Mouse (Mus musculus) ovary, postnatal 36 days (tissue): ENCODE data around the gene Nsrp1.

Experiments
- DNase-seq: peaks from one replicate; pipeline ENCODE4 v3.0.0; 2022; ENCODE audit warnings: low spot score, mixed read lengths

Gene Nsrp1

DNA sequence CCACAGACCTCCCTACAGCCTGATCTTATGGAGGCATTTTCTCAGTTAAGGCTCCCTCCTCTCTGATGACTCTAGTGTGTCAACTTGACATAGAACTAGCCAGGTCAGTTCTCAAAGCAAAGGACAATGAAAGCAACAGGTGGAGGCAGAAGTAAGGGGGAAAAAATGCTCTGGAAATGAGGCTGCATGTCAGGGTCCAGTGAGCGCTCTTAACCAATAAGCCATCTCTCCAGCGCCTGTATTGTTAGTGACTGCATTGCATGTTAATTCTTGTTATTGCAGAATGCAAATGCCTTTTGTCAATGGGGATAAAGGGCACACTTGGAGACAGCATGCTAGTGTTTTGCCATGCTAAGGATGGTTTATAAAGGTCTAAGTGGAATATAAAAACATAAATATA, 35.4 kb downstream of the Nsrp1 start:
- DNase-seq: no peak

DNA sequence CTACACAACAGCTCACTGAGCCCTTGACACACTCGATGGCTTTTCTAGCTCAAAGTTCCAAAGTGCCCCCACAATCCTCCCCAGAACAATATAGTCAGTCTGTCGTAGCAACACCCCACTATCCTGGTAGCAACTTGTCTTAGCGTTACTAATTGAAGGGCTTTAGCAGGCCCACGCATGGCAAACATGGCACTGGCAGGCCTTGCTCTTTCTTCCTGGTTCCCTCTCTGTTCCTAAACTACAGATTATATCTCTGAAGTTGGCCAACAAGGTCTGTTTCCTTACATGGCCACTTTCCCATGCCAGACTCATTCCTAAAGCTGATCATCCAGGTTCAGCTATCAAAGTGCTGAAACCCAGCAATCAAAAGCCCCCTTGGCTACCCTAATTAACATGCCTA, 36.3 kb downstream of the Nsrp1 start:
- no peak for DNase-seq

- DNase-seq: no peak
Observed at GRCm38 (mm10) chr11:77031151-77031934, 46.9 kb downstream of the Nsrp1 start.

DNA sequence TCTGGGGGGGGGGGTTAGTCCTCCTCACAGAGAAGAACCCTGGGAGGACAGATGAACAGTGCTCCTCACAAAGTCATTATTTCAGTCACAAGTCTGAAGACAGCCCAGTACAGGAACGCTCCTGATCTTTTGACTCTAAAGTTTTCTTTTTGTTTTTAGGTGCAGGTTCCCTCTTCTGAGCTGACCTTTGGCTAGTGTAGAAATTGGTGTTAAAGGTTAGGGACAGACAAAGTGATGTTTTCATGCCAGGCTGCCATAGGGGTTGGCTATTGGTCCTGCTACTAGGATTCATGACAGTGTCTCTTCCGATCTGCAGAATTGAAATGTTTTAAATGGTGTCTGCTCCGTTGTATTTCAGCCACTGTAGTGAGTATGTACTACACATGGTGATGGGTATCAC, 50.1 kb downstream of the Nsrp1 start:
- DNase-seq: no peak

DNA sequence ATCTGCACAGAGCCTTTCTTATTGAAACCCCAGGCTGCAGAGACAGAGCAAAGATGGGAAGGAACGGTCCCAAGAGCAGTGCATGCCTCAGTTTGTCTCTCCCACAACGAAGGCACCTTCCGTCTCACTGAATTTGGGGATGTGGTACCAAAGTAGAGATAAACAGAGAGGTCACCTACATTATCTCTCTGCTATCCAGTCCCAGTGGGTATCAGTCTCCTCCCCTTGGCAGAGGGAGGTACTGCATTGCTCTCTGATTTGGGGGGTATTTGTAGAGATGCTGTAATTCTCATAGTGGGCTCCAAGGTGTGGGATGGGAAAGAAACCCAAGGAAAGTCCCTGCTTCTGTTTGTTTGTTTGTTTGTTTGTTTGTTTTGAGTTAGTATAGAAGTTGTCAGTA, 51.7 kb downstream of the Nsrp1 start:
- no peak for DNase-seq

GRCm38 (mm10) chr11:77021749-77022396, 56.4 kb downstream of the Nsrp1 start:
- DNase-seq: no peak

DNA sequence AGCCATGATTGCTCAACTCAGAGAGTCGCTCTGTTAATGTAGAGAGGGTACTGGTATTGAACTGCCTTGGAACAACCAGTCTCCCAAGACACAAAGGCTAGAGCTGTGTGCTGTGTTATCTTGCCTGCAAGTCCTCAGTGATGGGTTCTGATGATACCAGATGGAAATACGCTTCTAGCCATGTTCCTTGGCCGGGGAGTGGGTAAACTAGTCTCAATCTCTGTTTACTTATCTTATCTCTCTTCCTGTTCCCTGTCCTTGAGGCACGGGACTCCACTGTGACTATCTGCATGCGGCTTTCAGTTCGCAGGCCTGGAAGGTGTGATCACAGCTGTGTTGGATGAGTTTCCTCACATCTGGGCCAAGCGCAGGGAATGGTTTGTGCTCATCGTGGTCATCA, 58.7 kb downstream of the Nsrp1 start:
- no peak for DNase-seq

GRCm38 (mm10) chr11:77018046-77018445, 60.2 kb downstream of the Nsrp1 start:
- DNase-seq: no peak

GRCm38 (mm10) chr11:77010762-77011475, 67.3 kb downstream of the Nsrp1 start:
- DNase-seq: no peak

DNA sequence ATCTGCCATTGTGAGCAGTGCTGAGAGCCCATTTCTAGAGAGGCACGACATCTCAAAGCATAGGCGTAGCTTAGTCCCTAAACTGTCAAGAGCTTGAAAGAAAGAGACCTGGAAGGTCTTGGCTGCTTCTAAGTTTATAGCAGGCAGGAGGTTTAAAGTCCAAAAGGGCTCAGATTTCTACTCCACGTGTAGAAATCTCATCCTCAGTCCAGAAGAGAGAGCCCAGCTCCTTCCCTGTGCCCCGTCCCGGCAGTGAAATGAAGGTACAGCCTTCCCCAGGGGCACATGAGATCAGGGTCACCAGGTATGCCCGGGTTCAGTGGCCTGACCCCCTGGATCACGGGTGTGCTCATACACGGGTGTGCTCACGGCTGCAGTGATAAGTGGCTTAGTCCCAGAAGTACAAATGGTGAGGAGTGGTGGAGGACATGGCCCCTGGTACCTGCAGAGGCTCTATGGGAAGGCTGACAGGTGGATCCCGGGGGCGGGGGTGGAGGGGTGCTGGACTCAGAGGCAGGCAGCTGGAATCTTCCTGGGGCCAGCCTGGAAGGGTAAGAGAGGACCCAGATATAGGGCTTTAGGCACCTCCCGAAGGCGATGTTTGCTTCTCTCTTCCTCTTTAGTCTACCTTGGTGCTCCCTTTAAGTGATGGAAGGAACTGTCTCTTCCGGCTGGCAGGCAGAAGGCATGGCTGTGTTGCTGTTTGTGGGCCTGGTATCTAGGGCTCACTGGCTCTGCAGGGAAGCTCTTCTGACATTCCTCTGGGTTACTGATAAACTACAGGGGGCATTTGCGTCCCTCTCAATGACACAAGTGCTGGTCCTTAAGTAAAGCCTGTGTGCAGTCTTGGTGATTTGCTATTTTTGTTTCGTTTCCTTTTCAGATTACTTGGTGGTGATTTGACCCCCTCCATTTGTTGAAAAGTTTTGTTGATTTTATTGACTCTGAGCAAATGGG, 68.9 kb downstream of the Nsrp1 start:
- DNase-seq: no peak

DNA sequence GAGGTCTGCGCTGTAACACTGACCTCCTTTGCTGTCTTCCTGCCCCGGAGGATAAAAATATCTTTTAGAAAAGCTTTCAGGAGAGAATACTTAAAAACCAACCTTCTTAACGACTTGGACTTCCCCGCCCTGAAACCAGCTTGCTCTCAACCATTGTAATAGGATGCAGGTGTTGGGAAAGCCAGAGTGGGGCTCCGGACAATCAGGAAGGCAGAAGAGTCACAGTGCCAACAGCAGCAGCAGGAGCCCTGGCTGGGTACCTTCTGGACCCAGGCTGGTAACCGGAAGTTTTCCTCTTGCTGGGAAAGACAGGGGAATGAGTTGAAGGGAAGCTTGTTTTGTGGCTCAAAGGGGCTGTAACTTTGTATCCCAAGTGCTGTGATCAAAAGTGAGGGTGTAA, 71.6 kb downstream of the Nsrp1 start:
- no peak for DNase-seq

GRCm38 (mm10) chr11:77005881-77006280, 72.4 kb downstream of the Nsrp1 start:
- DNase-seq: no peak

- no peak for DNase-seq
Observed at GRCm38 (mm10) chr11:77002361-77002760, 75.9 kb downstream of the Nsrp1 start.

DNA sequence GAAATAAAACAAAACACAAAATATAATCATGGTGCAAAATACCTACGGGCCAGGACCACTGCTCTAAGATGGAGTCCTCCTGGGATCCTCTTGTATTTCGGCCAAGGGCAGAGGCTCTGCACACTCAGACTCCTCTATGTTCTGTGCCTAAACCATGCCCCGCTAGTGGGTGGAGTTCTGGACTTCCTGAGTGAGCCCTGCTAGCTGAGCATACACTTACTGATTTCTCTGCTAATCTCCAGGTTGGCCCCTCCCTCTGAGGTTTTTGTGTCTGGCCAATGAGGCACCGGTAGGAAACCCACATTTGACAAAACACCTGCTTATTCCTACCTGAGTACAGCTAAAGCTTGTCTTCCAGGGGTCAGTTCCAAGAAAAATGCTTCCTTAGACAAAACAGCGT, 77.5 kb downstream of the Nsrp1 start:
- DNase-seq: no peak

DNA sequence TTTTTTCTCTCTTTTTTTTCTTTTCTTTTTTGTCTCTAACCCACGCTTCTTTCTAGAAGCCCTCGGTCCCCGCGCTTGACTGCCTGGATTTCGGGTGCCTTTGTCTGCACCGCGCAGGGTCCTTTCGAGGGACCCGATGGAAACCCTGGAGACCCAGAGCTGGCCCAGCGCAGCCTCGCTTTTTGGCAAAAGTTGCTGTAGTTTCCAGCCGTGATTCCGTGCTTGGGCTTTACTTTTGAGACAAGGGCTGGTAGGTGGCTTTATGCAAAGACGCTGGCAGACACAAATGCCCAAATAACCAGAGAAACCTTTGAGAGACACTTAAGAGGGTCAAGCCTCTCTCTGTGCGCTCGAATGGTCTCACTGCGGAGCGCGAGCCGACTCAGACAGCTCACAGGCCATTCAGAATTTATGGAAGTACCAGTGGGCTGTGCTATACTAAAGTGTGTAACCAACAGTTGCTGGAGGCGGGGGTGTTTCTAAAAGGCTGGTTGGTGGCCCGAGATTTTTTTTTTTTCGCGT, 79.5 kb downstream of the Nsrp1 start:
- no peak for DNase-seq

DNA sequence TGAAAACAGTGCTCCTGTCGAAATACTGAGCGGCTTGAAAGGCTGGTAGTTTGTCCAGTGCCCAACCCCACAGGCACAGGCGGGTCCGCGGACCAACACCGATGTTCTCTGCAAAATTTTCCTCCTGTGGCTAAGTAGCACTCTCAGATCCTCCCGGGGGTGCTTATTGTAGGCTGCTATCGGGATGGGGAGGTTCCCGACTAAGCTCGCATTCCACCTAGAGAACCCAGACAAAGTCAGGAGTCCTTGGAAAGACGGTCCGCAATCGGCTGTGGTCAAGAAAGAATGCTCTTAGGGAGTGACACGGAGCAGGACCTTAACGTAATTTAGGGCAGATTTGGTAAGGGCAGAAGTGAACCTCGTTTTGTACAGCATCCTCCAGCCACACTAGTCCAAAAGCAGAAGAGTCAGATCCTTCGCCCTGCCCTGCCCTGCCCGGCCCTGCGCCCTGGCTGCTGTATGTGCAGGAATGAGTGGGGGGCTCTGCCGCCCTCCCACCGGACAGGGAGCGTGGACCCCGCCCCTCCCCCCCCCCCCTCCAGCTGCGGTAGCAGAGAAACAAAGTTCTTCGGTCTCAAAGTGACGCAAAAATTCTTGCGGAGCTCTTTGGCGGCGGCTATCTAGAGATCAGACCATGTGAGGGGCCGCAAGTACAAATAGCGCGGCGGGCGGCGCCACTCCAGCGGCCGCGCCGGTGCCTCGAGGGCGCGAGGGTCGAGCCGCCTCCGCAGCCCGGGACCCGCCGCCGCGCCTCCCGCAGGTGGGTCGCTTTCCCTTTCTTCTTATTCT, 80.1 kb downstream of the Nsrp1 start, which contains the start of gene Slc6a4:
Gene Slc6a4, plus strand, starts transcription at position 688 of the 789 bp plus-strand sequence.
- DNase-seq: peak; percentile 22

DNA sequence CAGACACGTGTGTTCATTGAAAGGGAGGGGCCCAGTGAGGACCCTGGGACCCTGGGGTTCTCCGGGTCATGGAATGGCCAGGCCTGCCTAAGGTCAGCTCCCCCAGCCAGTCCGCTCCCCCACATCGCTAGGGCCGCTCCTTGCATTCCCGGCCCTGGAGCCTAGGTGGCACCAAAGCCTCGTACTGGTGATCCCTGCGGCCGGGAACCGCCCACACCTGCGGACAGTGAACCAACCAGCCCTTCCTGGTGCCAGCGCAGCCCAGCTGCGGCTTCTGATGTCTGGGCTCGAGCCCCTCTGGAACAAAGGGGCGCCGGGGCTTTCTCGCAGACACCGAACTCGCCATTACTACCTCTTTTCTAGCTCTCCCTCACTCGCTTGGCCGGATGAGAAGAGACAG, 80.9 kb downstream of the Nsrp1 start:
- peak; percentile 80 for DNase-seq

DNA sequence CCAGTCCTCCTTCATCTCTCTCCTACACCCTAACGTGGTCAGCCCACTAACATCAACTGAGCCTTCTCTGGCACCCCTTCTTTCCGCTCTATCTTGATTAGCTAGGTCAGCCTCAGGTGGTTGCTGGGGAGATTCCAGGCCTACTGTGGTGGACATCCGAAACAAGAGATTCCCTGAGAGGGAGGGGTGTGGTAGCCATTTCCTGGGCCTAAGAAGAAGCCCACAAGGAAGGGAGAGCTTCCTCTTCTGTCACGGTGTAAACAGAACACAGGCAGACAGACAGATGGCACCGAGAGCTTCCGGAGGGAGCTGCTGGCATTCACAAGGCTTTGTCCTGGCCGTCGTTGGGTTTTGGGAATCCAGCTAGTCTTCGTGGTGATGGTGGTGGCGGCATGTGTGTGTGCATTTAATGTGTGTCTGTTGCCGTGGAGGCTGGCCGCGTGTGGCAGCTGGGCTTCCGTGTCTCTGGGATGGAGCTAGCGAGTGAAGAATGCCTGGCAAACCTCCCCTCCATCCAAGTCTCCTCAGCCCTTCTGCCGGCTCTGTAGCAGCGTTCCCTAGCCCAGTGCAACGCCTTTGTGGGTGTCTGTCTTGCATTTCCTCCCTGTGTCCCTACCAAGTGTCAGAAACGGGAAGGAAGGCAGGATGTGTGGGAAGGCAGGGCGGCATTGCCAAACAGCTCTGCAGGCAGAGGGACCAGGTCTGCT, 82.1 kb downstream of the Nsrp1 start:
- DNase-seq: no peak
